Mouse (Mus musculus): ENCODE measurements around the gene Slc22a17. TPM values are rescaled to one million over a fixed set of nuclear protein-coding genes. Genes with fewer than 3 reads are reported as not detected.

The Slc22a17 gene
- polyA plus RNA-seq, 2 experiments = 57.9 to 403 TPM

DNA sequence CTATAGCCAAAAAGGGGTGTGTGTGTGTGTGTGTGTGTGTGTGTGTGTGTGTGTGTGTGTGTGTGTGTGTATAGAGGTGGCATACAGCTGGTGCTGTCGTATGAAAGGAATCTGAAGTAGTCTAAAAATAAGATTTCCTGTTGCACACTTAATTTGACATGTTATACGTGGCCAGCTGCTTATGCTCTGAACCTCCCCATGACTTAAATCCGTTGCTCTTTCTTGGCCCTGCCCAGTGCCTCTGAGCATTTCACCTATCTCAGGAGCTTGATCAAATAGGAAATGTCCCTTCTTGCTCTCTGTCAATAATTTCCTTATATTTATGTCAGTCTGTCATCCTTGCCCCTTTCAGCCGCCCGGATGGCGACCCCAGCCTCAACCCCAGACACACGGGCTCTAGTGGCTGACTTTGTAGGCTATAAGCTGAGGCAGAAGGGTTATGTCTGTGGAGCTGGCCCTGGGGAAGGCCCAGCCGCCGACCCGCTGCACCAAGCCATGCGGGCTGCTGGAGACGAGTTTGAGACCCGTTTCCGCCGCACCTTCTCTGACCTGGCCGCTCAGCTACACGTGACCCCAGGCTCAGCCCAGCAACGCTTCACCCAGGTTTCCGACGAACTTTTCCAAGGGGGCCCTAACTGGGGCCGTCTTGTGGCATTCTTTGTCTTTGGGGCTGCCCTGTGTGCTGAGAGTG lies 28.8 kb downstream of the Slc22a17 start:
- DNase-seq (ENCODE audit: low spot score) (no peak), ATAC-seq (ENCODE audit: low FRiP score, low read depth) (peak; percentile 25)
- H3K4me1 ChIP-seq (ENCODE audit: control insufficient read depth, insufficient read depth, low read length) = peaks cover 11% of the 10 kb centered on the region
- TF ChIP-seq POLR2A (IDR thresholded peaks at IDR 0.05; ENCODE audit: borderline replicate concordance, extremely low read depth, insufficient read depth, insufficient read length) = no peak
- peak overlapping the region; percentile 90 for H3K27ac ChIP-seq (replicated peaks; ENCODE audit: low read depth, low read length)
- H3K9me3 ChIP-seq (ENCODE audit: control insufficient read depth, low read length) = no peaks in the 10 kb centered on the region
- 27% methylated on average over 21 of the region's 21 CpGs for WGBS
- H3K9ac ChIP-seq (ENCODE audit: low read depth, low read length, severe bottlenecking) = peak overlapping the region; percentile 78
- H3K36me3 ChIP-seq (ENCODE audit: control insufficient read depth, insufficient read depth, low read length) = peaks cover 23% of the 10 kb centered on the region
- H3K4me3 ChIP-seq (replicated peaks; ENCODE audit: low read length) = peak overlapping the region; percentile 70
- no peaks in the 10 kb centered on the region for H3K27me3 ChIP-seq (ENCODE audit: control insufficient read depth, insufficient read depth, low read length)
- H3K4me2 ChIP-seq (replicated peaks; ENCODE audit: low read depth, low read length, severe bottlenecking) = peak overlapping the region; percentile 89

GRCm38 (mm10) chr14:54883154-54884021 lies 29.5 kb downstream of the Slc22a17 start, which contains the start of the genes Bcl2l2 and Gm20521:
Gene Bcl2l2 (plus strand): TSS chr14:54883377.
Gene Gm20521 (plus strand): TSS chr14:54883441.
- ATAC-seq (ENCODE audit: low FRiP score, low read depth) = peak; percentile 92

GRCm38 (mm10) chr14:54877048-54877715 lies 35.8 kb downstream of the Slc22a17 start, which contains the start of gene Ppp1r3e:
Gene Ppp1r3e (minus strand): TSS chr14:54877550.
- Histone ChIP-seq H3K36me3 (ENCODE audit: control insufficient read depth, insufficient read depth, low read length) (no peaks in the 10 kb centered on the region), H3K4me1 (ENCODE audit: control insufficient read depth, insufficient read depth, low read length) (peaks cover 5% of the 10 kb centered on the region; the same call in 1 of the 2 replicates), H3K4me2 (replicated peaks; ENCODE audit: low read depth, low read length, severe bottlenecking) (peak within 1 kb of the TSS; percentile 98), H3K9me3 (ENCODE audit: control insufficient read depth, low read length) (no peaks in the 10 kb centered on the region), H3K4me3 (replicated peaks; ENCODE audit: low read length) (peak within 1 kb of the TSS; percentile 72), H3K27me3 (ENCODE audit: control insufficient read depth, insufficient read depth, low read length) (peaks cover 23% of the 10 kb centered on the region; the same call in 1 of the 2 replicates), H3K27ac (replicated peaks; ENCODE audit: low read depth, low read length) (0 out of 2 replicates have a peak within 1 kb of the TSS, but pooled peaks have one; percentile 38), H3K9ac (ENCODE audit: low read depth, low read length, severe bottlenecking) (peak within 1 kb of the TSS; percentile 71)
- WGBS = 2% methylated on average over 42 of the region's 61 CpGs
- peak; percentile 39 for DNase-seq (ENCODE audit: low spot score)
- peak; percentile 87 for ATAC-seq (ENCODE audit: low FRiP score, low read depth)
- TF ChIP-seq POLR2A (IDR thresholded peaks at IDR 0.05; ENCODE audit: borderline replicate concordance, extremely low read depth, insufficient read depth, insufficient read length) = no peak

More at GRCm38 (mm10) chr14:54883154-54884021, 29.5 kb downstream of the Slc22a17 start, which contains the start of the genes Bcl2l2 and Gm20521:
- WGBS = under 1% methylated on average over 26 of the region's 27 CpGs
- Histone ChIP-seq H3K36me3 (ENCODE audit: control insufficient read depth, insufficient read depth, low read length) (peaks cover 23% of the 10 kb centered on the region), H3K9me3 (ENCODE audit: control insufficient read depth, low read length) (no peaks in the 10 kb centered on the region), H3K4me3 (replicated peaks; ENCODE audit: low read length) (peak within 1 kb of the TSS; percentile 70), H3K27ac (replicated peaks; ENCODE audit: low read depth, low read length) (peak within 1 kb of the TSS; percentile 90), H3K4me2 (replicated peaks; ENCODE audit: low read depth, low read length, severe bottlenecking) (peak within 1 kb of the TSS; percentile 89), H3K27me3 (ENCODE audit: control insufficient read depth, insufficient read depth, low read length) (peaks cover 5% of the 10 kb centered on the region; the same call in 1 of the 2 replicates), H3K9ac (ENCODE audit: low read depth, low read length, severe bottlenecking) (peak within 1 kb of the TSS; percentile 78), H3K4me1 (ENCODE audit: control insufficient read depth, insufficient read depth, low read length) (peaks cover 11% of the 10 kb centered on the region)
- DNase-seq (ENCODE audit: low spot score) = peak; percentile 88
- TF ChIP-seq POLR2A (IDR thresholded peaks at IDR 0.05; ENCODE audit: borderline replicate concordance, extremely low read depth, insufficient read depth, insufficient read length) = peak; percentile 44; the same call in 1 of the 2 replicates

- Histone ChIP-seq H3K4me2 (replicated peaks; ENCODE audit: low read depth, low read length, severe bottlenecking) (peak overlapping the region; percentile 98), H3K9ac (ENCODE audit: low read depth, low read length, severe bottlenecking) (peak overlapping the region; percentile 71), H3K27ac (replicated peaks; ENCODE audit: low read depth, low read length) (0 out of 2 replicates have a peak overlapping the region, but pooled peaks have one; percentile 38), H3K4me1 (ENCODE audit: control insufficient read depth, insufficient read depth, low read length) (peaks cover 5% of the 10 kb centered on the region; the same call in 1 of the 2 replicates), H3K27me3 (ENCODE audit: control insufficient read depth, insufficient read depth, low read length) (peaks cover 23% of the 10 kb centered on the region; the same call in 1 of the 2 replicates), H3K36me3 (ENCODE audit: control insufficient read depth, insufficient read depth, low read length) (no peaks in the 10 kb centered on the region), H3K9me3 (ENCODE audit: control insufficient read depth, low read length) (no peaks in the 10 kb centered on the region), H3K4me3 (replicated peaks; ENCODE audit: low read length) (peak overlapping the region; percentile 72)
- TF ChIP-seq POLR2A (IDR thresholded peaks at IDR 0.05; ENCODE audit: borderline replicate concordance, extremely low read depth, insufficient read depth, insufficient read length) = 0 out of 2 replicates have a peak, but pooled peaks have one; percentile 59
- DNase-seq (ENCODE audit: low spot score) (peak; percentile 81), ATAC-seq (ENCODE audit: low FRiP score, low read depth) (peak; percentile 91)
- WGBS = 0% methylated on average over 27 of the region's 72 CpGs
These were observed 36.3 kb downstream of the Slc22a17 start for GRCm38 (mm10) chr14:54876539-54877047.

Data from limb, embryonic 14.5 days (tissue).